Mouse (Mus musculus): Measurements from ENCODE around the gene Tagln3.

The Tagln3 gene

GRCm38 (mm10) chr16:45724061-45724741, at the start of gene Tagln3:
Tagln3 (minus strand) TSS chr16:45724608.
- DNase-seq: peak; percentile 90

DNA sequence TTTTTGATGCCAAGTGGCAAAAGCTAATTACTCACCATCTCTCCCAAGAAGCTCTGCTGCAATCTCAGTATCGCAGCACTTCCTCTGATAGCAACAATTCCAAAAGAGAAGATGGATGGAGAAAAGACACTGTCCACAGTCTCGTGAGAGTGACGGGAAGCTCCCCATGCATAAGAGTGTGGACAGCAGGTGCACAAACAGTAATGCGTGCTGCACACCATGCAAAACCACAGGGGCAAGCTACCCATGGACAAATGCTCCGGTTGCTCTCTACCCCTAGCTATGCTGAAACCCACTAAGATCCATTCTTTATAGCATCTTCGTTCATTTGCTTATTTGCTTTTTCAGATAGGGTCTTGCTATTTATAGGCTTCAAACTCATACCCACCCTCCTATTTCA, 46.5 kb upstream of the Tagln3 start:
- DNase-seq: no peak

DNA sequence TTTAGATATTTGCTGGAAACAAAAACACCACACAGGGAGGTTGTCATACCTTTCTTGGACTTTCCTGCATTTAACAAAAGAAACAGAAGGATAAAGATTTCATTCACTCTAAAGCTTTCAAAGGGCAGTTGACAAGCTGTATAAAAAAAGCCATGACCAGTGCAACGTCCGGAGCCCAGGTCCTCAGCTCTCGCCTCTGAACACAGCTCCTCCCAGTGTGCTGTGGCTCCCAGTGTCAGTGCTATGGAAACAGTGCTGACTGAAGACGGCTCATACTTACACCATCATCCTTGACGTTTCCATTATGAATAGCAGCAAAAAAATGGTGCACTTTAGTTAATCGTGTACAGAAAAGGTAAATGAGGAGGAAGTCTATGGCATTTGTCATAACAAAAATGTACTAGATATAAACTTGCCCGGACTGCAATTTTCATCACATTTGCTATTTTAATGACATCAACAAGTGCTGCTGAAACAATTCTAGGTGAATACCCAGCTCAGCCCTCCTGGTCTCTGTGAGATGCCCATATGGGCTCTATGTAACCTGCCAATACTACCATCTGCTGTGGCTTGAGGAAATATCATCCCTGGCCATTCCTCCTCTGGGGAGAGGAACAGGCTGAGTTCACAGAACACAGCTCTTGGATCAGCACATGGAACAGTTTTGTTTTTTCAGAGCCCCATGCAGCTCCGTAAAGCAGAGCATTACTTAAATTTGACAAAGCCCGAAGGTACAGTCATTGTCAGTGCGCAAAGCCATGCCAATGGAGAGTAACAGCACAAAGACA, 43.6 kb upstream of the Tagln3 start:
- no peak for DNase-seq

- DNase-seq: no peak
Measured at GRCm38 (mm10) chr16:45767434-45767833, 43.0 kb upstream of the Tagln3 start.

DNA sequence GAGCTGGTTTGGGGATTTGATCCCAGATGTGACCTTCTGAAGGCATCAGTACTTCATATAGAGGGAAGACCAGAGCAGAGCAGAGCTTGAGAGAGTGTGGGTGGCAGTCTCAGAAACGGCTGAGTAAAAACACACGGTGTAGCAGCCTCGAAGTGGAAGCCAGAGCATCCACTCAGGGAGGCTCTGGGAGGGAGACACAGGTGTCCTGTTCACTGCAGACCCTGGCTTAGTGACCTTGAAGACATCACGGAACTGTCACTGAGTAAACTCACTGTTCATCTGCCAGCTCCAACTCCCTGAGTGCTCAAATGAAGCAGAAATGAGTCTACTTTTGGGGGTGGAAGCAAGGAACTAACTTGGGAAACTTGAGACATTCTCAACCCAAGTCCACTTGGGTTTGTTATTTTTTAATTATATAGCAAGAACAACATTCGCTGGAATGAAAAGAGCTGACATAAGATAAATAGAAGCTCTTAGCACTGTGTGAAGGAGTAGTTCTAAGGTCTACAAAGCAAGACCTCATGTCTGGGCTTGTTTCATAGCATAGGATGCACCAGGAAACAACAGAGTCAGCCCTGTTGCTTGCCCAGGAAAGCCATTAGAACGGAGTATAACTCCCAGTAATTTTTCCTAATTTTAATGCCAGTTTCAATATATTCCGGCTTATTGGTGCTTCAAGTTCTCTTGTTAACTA, 41.5 kb upstream of the Tagln3 start:
- no peak for DNase-seq

DNA sequence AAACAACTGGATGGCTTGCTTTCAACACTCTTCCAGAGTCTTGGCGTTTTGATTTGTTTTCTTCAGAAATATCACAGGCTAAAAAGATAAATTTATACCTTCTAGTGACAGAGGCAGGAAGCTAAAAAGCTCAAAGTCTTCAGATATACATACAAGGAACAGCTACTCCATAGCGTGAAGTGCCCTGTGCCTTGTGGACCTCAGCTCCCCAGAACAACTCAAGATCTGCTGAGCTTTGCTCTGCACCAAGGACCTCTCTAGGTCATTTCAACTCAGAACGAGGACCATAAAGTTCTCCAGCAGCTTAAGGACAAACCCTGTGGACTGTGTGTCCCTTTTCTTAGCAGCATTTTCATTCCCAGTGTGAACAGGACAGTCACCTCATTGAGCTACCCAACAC, 40.7 kb upstream of the Tagln3 start:
- DNase-seq: no peak

GRCm38 (mm10) chr16:45762859-45763505, 38.6 kb upstream of the Tagln3 start:
- no peak for DNase-seq

- DNase-seq: no peak
Measured at GRCm38 (mm10) chr16:45761425-45761824, 37.0 kb upstream of the Tagln3 start.

DNA sequence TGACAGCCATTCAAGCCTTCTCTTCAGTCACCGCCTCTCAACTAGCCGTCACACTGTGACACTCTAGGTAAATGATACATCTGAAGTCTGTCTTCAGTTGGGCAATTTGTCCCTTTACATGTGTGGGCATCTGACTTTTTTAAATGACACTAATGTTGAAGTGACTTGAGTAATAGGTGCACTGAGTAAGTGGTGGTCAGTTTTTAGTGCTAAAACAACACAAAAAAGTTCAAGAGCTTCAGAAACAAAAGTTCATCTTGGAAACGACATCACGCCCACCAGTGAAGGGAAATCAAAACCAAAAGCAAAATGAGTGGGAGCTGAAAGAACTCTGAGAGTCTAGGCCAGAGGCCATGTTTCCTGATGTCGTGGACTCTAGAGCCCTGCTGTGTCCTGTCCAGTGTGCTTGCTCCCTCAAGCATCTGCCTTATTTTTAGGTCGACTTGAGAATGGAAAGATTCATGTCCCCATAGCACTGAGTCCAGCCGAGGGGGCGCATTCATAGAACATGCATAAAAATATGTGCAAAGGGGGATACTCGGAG, 34.4 kb upstream of the Tagln3 start:
- DNase-seq: no peak

- no peak for DNase-seq
Measured at GRCm38 (mm10) chr16:45757421-45758078, 33.1 kb upstream of the Tagln3 start.

GRCm38 (mm10) chr16:45756855-45757254, 32.4 kb upstream of the Tagln3 start:
- peak; percentile 78 for DNase-seq

- DNase-seq: peak; percentile 46
Measured at GRCm38 (mm10) chr16:45743591-45744144, 19.3 kb upstream of the Tagln3 start.

DNA sequence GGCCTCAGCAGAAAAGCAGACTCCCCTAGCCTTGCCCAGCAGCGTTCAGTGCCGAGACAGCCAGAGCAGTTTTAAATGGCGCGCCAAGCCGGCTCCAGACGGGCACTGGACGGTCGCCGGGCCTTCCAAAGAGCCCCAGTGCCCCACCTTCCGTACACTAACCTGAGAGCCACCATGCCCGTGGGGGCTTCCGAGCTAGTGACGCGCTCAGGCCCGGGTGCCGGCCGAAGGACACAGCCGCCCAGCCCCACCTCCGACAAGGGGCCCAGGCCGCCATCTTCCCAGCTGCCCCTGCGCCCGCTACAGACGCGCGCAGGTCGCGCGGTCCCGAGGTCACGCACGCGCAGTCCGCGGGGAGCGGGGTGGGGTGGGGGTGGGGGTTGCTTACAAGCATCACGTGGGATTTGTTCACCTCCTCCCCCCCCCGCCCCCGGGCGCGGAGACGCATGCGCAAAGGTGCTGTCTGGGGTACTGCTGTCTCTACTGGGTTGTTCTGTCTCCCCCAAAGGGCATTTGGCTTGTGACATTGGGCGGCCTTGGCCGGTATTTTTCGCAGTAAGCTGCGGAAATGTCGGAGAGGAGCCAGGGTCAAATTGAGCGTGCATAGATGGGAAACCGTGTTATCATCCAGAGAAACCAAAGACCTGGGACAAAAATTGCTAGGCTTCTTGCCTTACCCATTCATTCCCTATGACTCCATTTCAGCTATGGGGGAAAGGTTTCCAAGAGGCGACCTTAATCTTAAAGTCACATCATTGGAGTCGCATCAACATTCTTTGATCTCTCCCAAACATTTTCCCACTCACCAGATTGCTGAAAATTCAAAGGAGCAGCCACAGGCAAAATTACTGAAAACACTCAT, 18.4 kb upstream of the Tagln3 start, which contains the start of gene Abhd10:
TSS of gene Abhd10 (minus strand) at position 341 of the 862 bp plus-strand sequence.
- peak; percentile 97 for DNase-seq

GRCm38 (mm10) chr16:45737880-45738279, 13.5 kb upstream of the Tagln3 start:
- no peak for DNase-seq

DNA sequence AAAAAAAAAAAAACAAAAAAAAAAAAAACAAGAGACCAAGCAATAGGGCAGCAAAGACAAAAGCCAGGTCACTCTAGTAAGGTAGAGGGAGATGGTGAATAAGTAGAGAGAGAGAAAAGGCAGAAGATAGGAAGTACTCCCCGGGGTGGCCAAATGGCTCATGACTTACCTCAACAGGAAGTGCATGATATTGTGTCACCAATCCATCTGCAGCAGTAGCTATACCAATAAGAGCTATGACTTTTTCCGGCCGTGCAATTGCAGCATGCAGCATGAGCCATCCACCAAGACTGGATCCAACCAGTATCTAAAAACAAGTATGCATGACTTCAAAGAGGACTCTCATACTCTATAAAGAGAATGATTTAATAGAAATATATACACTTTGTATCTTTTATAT, 12.3 kb upstream of the Tagln3 start:
- DNase-seq: no peak

GRCm38 (mm10) chr16:45729163-45729562, 4.8 kb upstream of the Tagln3 start:
- no peak for DNase-seq

DNA sequence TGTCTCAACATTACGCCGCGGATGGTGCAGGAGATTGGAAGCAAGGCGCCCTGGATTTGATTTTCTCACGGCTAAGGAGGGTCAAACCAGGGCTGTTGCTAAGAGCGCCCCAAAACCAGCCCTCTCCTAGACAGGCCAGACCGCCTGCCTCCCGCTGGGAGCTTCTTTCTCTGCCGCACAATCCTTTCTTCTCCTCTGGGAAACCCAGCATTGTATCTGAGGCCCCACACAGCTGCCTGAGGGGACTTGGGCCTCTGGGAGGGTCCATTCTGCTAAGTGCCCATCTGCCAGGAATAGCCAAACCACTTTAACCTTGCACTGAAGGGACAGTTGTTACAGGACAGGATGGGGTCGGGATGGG, 314 bp upstream of the Tagln3 start:
- DNase-seq: peak; percentile 90

DNA sequence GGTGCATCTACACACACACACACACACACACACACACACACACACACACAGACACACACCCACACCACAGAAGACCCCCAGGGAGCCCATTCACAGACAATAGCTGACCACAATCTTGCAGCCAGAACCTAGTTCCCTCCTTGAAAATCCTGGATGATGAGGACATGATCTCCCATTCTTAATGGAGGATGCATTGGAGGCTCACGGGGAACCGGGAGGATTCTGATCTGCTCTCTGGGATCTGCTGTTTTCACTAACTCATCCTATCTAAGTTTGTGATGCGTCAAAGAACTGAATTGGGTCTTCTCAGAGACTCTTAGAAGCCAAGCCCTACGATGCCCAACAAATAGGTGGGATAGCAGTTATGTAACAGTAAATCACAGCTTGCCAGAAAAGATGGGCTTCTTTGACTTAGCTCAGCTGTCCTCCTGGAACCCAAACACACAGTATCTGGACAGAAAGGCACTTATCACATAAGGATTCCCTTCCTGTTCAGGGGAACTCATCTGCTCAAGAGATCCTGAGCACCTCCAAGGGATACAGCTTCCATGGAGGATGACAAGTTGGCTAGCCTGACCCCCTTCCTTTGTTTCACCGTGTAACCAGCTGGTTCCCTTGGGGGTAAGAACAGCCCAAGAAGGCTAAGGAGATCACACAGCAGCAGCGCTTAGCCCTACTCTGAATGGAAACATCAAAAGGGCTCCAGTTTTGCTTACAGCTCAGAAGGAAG, 1.1 kb downstream of the Tagln3 start:
- peak; percentile 61 for DNase-seq

GRCm38 (mm10) chr16:45722460-45722951, 1.9 kb downstream of the Tagln3 start:
- peak; percentile 52 for DNase-seq

DNA sequence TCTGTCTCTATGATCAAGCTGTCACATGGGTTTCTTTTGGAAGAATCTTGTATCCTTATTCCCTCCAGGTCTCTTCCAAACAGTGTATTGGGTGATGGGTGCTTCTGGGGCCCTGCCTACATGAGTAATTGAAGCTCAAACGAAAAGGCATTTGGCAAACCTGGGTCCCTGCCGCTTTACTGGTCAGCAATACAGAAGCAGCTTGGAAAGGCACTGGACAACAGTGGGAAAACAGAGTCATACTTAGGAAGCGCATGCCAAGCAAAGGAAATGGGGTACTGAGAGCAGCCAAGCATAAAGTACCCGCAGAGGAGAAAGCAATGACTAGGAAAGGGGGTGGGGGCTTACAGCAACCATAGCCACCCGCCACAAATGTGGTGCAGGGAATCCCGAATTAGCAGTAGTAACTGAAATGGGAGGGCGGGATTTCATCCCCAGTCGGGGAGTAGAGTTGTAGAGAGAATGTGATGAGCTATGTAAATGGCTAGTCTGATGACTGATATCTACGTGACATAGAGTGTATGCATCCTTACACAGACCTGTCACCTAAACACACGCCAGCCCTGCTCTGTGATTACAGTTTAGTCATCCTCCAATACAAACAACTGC, 4.3 kb downstream of the Tagln3 start:
- no peak for DNase-seq

Data from retina, postnatal 1 day (tissue).